Mouse (Mus musculus) 3T3-L1 (cell line): ENCODE data around the gene Taf13.
"Not testable (repeated sequence)": the region's sequence is repeated elsewhere in the genome, so short reads cannot be mapped to it uniquely, and the experiment has no call there.

ENCODE experiments used
- DNase-seq: peaks from one replicate; pipeline ENCODE4 v3.0.0-alpha.2; 2015; ENCODE audit warnings: low read depth, low spot score

The Taf13 gene

GRCm38 (mm10) chr3:108571443-108572294 lies at the start of gene Taf13:
Gene Taf13 (plus strand): TSS chr3:108571698.
- peak; percentile 98 for DNase-seq

- DNase-seq = peak; percentile 14
These were observed 48.1 kb upstream of the Taf13 start for GRCm38 (mm10) chr3:108523415-108523814.

GRCm38 (mm10) chr3:108528489-108528888 lies 43.0 kb upstream of the Taf13 start:
- DNase-seq = no peak

GRCm38 (mm10) chr3:108533114-108533885 lies 38.2 kb upstream of the Taf13 start:
- DNase-seq = no peak

GRCm38 (mm10) chr3:108533951-108534350 lies 37.5 kb upstream of the Taf13 start, which contains the start of gene 1700013F07Rik:
Gene 1700013F07Rik (plus strand): TSS chr3:108534150.
- no peak for DNase-seq

GRCm38 (mm10) chr3:108535896-108536516 lies 35.5 kb upstream of the Taf13 start:
- DNase-seq = no peak

- DNase-seq = peak; percentile 13
These were observed 34.8 kb upstream of the Taf13 start, which contains the start of gene 5330417C22Rik for GRCm38 (mm10) chr3:108536517-108537260. Gene 5330417C22Rik (minus strand): TSS chr3:108536536.

- peak; percentile 95 for DNase-seq
These were observed 34.2 kb upstream of the Taf13 start for GRCm38 (mm10) chr3:108537303-108537702.

- no peak for DNase-seq
These were observed 29.2 kb upstream of the Taf13 start for GRCm38 (mm10) chr3:108542299-108542698.

- DNase-seq = peak; percentile 49
These were observed 17.4 kb upstream of the Taf13 start for GRCm38 (mm10) chr3:108554111-108554561.

GRCm38 (mm10) chr3:108554587-108555312 lies 16.7 kb upstream of the Taf13 start:
- peak; percentile 98 for DNase-seq

GRCm38 (mm10) chr3:108557888-108558287 lies 13.6 kb upstream of the Taf13 start:
- DNase-seq = no peak

GRCm38 (mm10) chr3:108562133-108562730 lies 9.3 kb upstream of the Taf13 start, which contains the start of gene Tmem167b:
Gene Tmem167b (minus strand): TSS chr3:108562466.
- DNase-seq = peak; percentile 100

GRCm38 (mm10) chr3:108562777-108563271 lies 8.7 kb upstream of the Taf13 start:
- DNase-seq = no peak

- peak; percentile 96 for DNase-seq
These were observed 8.2 kb upstream of the Taf13 start for GRCm38 (mm10) chr3:108563309-108563708.

GRCm38 (mm10) chr3:108567990-108568877 lies 3.3 kb upstream of the Taf13 start:
- peak; percentile 20 for DNase-seq

- not testable (repeated sequence) for DNase-seq
These were observed 1.9 kb upstream of the Taf13 start for GRCm38 (mm10) chr3:108569636-108570035.

GRCm38 (mm10) chr3:108570813-108571212 lies 685 bp upstream of the Taf13 start:
- DNase-seq = no peak
